17 mouse cellular contexts compared by ENCODE assay signal in the genomic region with DNA sequence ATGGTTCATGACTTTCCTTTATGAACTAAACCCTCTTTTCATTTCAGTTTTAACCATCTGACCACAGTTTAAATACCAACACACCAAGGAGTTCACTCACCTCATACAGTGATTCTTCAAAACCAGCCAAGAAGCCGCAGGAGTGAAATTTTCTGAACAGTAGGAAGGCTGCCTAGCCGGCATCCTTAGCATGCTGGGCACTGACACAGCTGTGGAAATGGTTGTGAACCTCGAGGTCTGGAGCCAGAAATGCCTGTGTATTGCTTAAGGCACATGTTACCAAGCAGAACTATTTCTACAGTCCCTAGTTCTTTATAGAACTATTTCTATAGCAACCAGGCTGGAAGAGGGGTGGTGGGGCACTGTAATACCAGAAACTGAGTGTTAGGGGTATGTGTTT.
DNase-seq lines count a peak whose midpoint lies in the region; ATAC-seq and TF ChIP-seq lines count a peak whose summit lies in the region.
"Had no signal": no experiment of that assay in that cellular context is flagged by ENCODE, and none has a peak within 500 bp of the region (broad histone marks: within the 10 kb centered on the region; RNA-seq: fewer than 3 reads in every experiment).

No protein-coding gene starts in this region.

- ATAC-seq in kidney, embryonic 14.5 days (ENCODE audit: low FRiP score, low TSS enrichment) = no peak
- peak; percentile 69; the same call in 1 of the 2 replicates for ATAC-seq in midbrain, embryonic 16.5 days
- ATAC-seq in embryonic facial prominence, embryonic 11.5 days (replicated peaks; ENCODE audit: insufficient number of reproducible peaks, low FRiP score, low TSS enrichment, low read depth) = no peak
- ATAC-seq in lung, postnatal 0 days = peak; percentile 79

- intact Hi-C loops in heart, adult 2 months (cut with DNase I) = no loop called here

- H3K9ac ChIP-seq in kidney, embryonic 14.5 days (ENCODE audit: low read depth, low read length) = no peak overlapping the region
- no peak overlapping the region for H3K9ac ChIP-seq in midbrain, embryonic 16.5 days (ENCODE audit: low read depth, low read length)
- H3K9ac ChIP-seq in embryonic facial prominence, embryonic 11.5 days (replicated peaks; ENCODE audit: low read length) = no peak overlapping the region
- H3K9ac ChIP-seq in lung, postnatal 0 days (replicated peaks; ENCODE audit: low read depth) = no peak overlapping the region
- no peak overlapping the region for H3K9ac ChIP-seq in heart, adult 2 months (ENCODE audit: low read depth, low read length)
- H3K9ac ChIP-seq: heart, embryonic 13.5 days; liver, embryonic 13.5 days had no signal

- no peaks in the 10 kb centered on the region for H3K9me3 ChIP-seq in kidney, embryonic 14.5 days (ENCODE audit: control insufficient read depth, low read length)
- no peaks in the 10 kb centered on the region for H3K9me3 ChIP-seq in midbrain, embryonic 16.5 days (replicated peaks; ENCODE audit: control insufficient read depth, low read length, poor library complexity, severe bottlenecking)
- no peaks in the 10 kb centered on the region for H3K9me3 ChIP-seq in midbrain, embryonic 10.5 days (replicated peaks)
- H3K9me3 ChIP-seq in embryonic facial prominence, embryonic 11.5 days (replicated peaks; ENCODE audit: control insufficient read depth, low read length) = no peaks in the 10 kb centered on the region
- H3K9me3 ChIP-seq in lung, postnatal 0 days (ENCODE audit: low read length) = no peaks in the 10 kb centered on the region
- H3K9me3 ChIP-seq: heart, embryonic 13.5 days; liver, embryonic 13.5 days had no signal

- peak overlapping the region; percentile 18 for H3K27ac ChIP-seq in kidney, embryonic 14.5 days (ENCODE audit: low read depth, low read length)
- no peak overlapping the region for H3K27ac ChIP-seq in midbrain, embryonic 16.5 days (ENCODE audit: low read length)
- H3K27ac ChIP-seq in midbrain, embryonic 10.5 days (replicated peaks) = no peak overlapping the region
- no peak overlapping the region for H3K27ac ChIP-seq in embryonic facial prominence, embryonic 11.5 days (replicated peaks; ENCODE audit: low read depth, low read length)
- no peak overlapping the region for H3K27ac ChIP-seq in lung, postnatal 0 days (ENCODE audit: low read length)
- H3K27ac ChIP-seq in heart, adult 2 months = no peak overlapping the region; the same call in 1 of the 2 replicates
- H3K27ac ChIP-seq: heart, embryonic 13.5 days; liver, embryonic 13.5 days had no signal

- TF ChIP-seq CTCF in lung, postnatal 0 days (IDR thresholded peaks at IDR 0.05) = no peak
- TF ChIP-seq CTCF in heart, adult 2 months (IDR thresholded peaks at IDR 0.05) = no peak

- H3K4me3 ChIP-seq in kidney, embryonic 14.5 days (ENCODE audit: low read length) = no peak overlapping the region
- no peak overlapping the region for H3K4me3 ChIP-seq in midbrain, embryonic 16.5 days (ENCODE audit: low read depth, low read length)
- H3K4me3 ChIP-seq in midbrain, embryonic 10.5 days = no peak overlapping the region
- no peak overlapping the region for H3K4me3 ChIP-seq in embryonic facial prominence, embryonic 11.5 days (ENCODE audit: low read depth, low read length)
- H3K4me3 ChIP-seq in lung, postnatal 0 days (ENCODE audit: low read depth, low read length) = no peak overlapping the region
- H3K4me3 ChIP-seq in heart, adult 2 months = no peak overlapping the region
- H3K4me3 ChIP-seq: heart, embryonic 13.5 days; liver, embryonic 13.5 days had no signal

- H3K36me3 ChIP-seq in kidney, embryonic 14.5 days (ENCODE audit: control insufficient read depth, insufficient read depth, low read length) = no peaks in the 10 kb centered on the region
- no peaks in the 10 kb centered on the region for H3K36me3 ChIP-seq in midbrain, embryonic 16.5 days (ENCODE audit: control insufficient read depth, insufficient read depth, low read length)
- no peaks in the 10 kb centered on the region for H3K36me3 ChIP-seq in midbrain, embryonic 10.5 days
- H3K36me3 ChIP-seq in embryonic facial prominence, embryonic 11.5 days (replicated peaks; ENCODE audit: control insufficient read depth, insufficient read depth, low read depth, low read length) = no peaks in the 10 kb centered on the region
- H3K36me3 ChIP-seq in lung, postnatal 0 days (ENCODE audit: insufficient read depth, low read length) = no peaks in the 10 kb centered on the region
- no peaks in the 10 kb centered on the region for H3K36me3 ChIP-seq in heart, adult 2 months (ENCODE audit: control insufficient read depth, insufficient read depth, low read length)
- H3K36me3 ChIP-seq: heart, embryonic 13.5 days; liver, embryonic 13.5 days had no signal

- TF ChIP-seq POLR2A in heart, adult 2 months (IDR thresholded peaks at IDR 0.05; ENCODE audit: insufficient read depth, low read depth, low read length) = no peak

- WGBS in kidney, embryonic 14.5 days = 62% methylated on average over 3 of the region's 3 CpGs
- 45% methylated on average over 3 of the region's 3 CpGs for WGBS in midbrain, embryonic 16.5 days
- WGBS in midbrain, embryonic 10.5 days = 70% methylated on average over 3 of the region's 3 CpGs
- WGBS in embryonic facial prominence, embryonic 11.5 days = 51% methylated on average over 3 of the region's 3 CpGs
- WGBS in lung, postnatal 0 days = 45% methylated on average over 3 of the region's 3 CpGs
- WGBS in heart, adult 2 months = 58% methylated on average over 3 of the region's 3 CpGs

- no peak for DNase-seq in kidney, adult 11 months
- DNase-seq in midbrain, embryonic 10.5 days (ENCODE audit: low spot score) = no peak
- peak; percentile 20 for DNase-seq in embryonic facial prominence, embryonic 11.5 days (ENCODE audit: low spot score)
- peak; percentile 75 for DNase-seq in lung, postnatal 0 days (ENCODE audit: low spot score)
- no peak for DNase-seq in heart, adult 2 months
- DNase-seq in cerebellum, adult 11 months = no peak
- DNase-seq: adrenal gland, adult 2 months; cerebellum, adult 2 months; heart, postnatal 4 days; kidney, postnatal 14 days; layer of hippocampus, adult 9-11 months; liver, embryonic 13.5 days; spleen, adult 18-20 months; thymus, postnatal 36 days had no signal

- no peaks in the 10 kb centered on the region for H3K79me2 ChIP-seq in heart, adult 2 months (replicated peaks; ENCODE audit: control insufficient read depth, insufficient read depth, low read length)

- no peak for TF ChIP-seq EP300 in lung, postnatal 0 days (IDR thresholded peaks at IDR 0.05)
- TF ChIP-seq EP300 in heart, adult 2 months (IDR thresholded peaks at IDR 0.05; ENCODE audit: insufficient read depth, low read depth, low read length) = no peak

- H3K4me2 ChIP-seq in kidney, embryonic 14.5 days (replicated peaks; ENCODE audit: low read depth, low read length) = no peak overlapping the region
- H3K4me2 ChIP-seq in midbrain, embryonic 16.5 days (ENCODE audit: low read length) = no peak overlapping the region
- no peak overlapping the region for H3K4me2 ChIP-seq in embryonic facial prominence, embryonic 11.5 days (ENCODE audit: low read depth, low read length)
- no peak overlapping the region for H3K4me2 ChIP-seq in lung, postnatal 0 days (replicated peaks; ENCODE audit: low read depth, low read length)
- H3K4me2 ChIP-seq: heart, embryonic 13.5 days; liver, embryonic 13.5 days had no signal

- no peaks in the 10 kb centered on the region for H3K27me3 ChIP-seq in kidney, embryonic 14.5 days (ENCODE audit: control insufficient read depth, insufficient read depth, low read length)
- no peaks in the 10 kb centered on the region; the same call in 1 of the 2 replicates for H3K27me3 ChIP-seq in midbrain, embryonic 16.5 days (ENCODE audit: control insufficient read depth, insufficient read depth, low read depth, low read length)
- peaks cover 39% of the 10 kb centered on the region for H3K27me3 ChIP-seq in midbrain, embryonic 10.5 days (ENCODE audit: low read depth, poor library complexity, severe bottlenecking)
- H3K27me3 ChIP-seq in embryonic facial prominence, embryonic 11.5 days (ENCODE audit: control insufficient read depth, insufficient read depth, low read length) = no peaks in the 10 kb centered on the region
- no peaks in the 10 kb centered on the region for H3K27me3 ChIP-seq in lung, postnatal 0 days (replicated peaks; ENCODE audit: insufficient read depth, low read length)
- H3K27me3 ChIP-seq in heart, adult 2 months (ENCODE audit: control insufficient read depth, insufficient read depth, low read length) = no peaks in the 10 kb centered on the region
- H3K27me3 ChIP-seq: heart, embryonic 13.5 days; liver, embryonic 13.5 days had no signal

- peaks cover 9% of the 10 kb centered on the region for H3K4me1 ChIP-seq in kidney, embryonic 14.5 days (ENCODE audit: control insufficient read depth, insufficient read depth, low read length)
- H3K4me1 ChIP-seq in midbrain, embryonic 16.5 days (ENCODE audit: control insufficient read depth, insufficient read depth, low read length) = no peaks in the 10 kb centered on the region; the same call in 1 of the 2 replicates
- peaks cover 13% of the 10 kb centered on the region for H3K4me1 ChIP-seq in midbrain, embryonic 10.5 days
- H3K4me1 ChIP-seq in embryonic facial prominence, embryonic 11.5 days (ENCODE audit: control insufficient read depth, insufficient read depth, low read length) = no peaks in the 10 kb centered on the region
- no peaks in the 10 kb centered on the region for H3K4me1 ChIP-seq in lung, postnatal 0 days (ENCODE audit: insufficient read depth, low read depth, low read length)
- H3K4me1 ChIP-seq in heart, adult 2 months (ENCODE audit: control insufficient read depth, insufficient read depth, low read length) = no peaks in the 10 kb centered on the region; the same call in 1 of the 2 replicates
- H3K4me1 ChIP-seq: heart, embryonic 13.5 days; liver, embryonic 13.5 days had no signal

Comparison
In these comparisons a context has a peak if more than half of its experiments do, and no peak if none do; other contexts are left out.
1. ATAC-seq: peak in midbrain, embryonic 16.5 days (single experiment) and lung, postnatal 0 days (single experiment); none in kidney, embryonic 14.5 days (single experiment) and embryonic facial prominence, embryonic 11.5 days (single experiment).
2. DNase-seq: peak in embryonic facial prominence, embryonic 11.5 days (single experiment) and lung, postnatal 0 days (single experiment); none in kidney, adult 11 months (single experiment), midbrain, embryonic 10.5 days (single experiment), heart, adult 2 months (0 of 2) and cerebellum, adult 11 months (single experiment).